Mouse (Mus musculus) liver, postnatal 0 days (tissue): ENCODE results near the gene Qrich2. TPM values are rescaled to one million over a fixed set of nuclear protein-coding genes. Genes with fewer than 3 reads are reported as not detected.

Source experiments
- ATAC-seq: fragments of 200-750 bp; cut with Nextera tagmentation; 2 replicates; pipeline ENCODE4 v1.8.0; 2017; ENCODE audit warnings: mild to moderate bottlenecking, moderate library complexity
- DNase-seq: peaks from one replicate; pipeline ENCODE4 v3.0.0-alpha.2; 2016
- H3K27ac ChIP-seq: fragments of 300-500 bp; sonication (generic); 2 replicates; pipeline ENCODE4 v1.5.1; 2014; ENCODE audit warnings: antibody characterized with exemption, moderate library complexity, mild to moderate bottlenecking, low read depth
- H3K27me3 ChIP-seq: fragments of 300-500 bp; sonication (generic); 2 replicates; pipeline ENCODE4 v1.6.1; 2014; ENCODE audit warnings: low read length, control low read depth, mixed read lengths; ENCODE audit not compliant: insufficient read depth
- H3K36me3 ChIP-seq: fragments of 300-500 bp; sonication (generic); replicated peaks from 2 replicates; pipeline ENCODE4 v1.6.1; 2014; ENCODE audit warnings: mild to moderate bottlenecking, control low read depth, low read length, moderate library complexity, mixed read lengths; ENCODE audit not compliant: insufficient read depth
- H3K4me1 ChIP-seq: fragments of 300-500 bp; sonication (generic); 2 replicates; pipeline ENCODE4 v1.6.1; 2014; ENCODE audit warnings: antibody characterized with exemption, mild to moderate bottlenecking, control low read depth; ENCODE audit not compliant: insufficient read depth
- H3K4me2 ChIP-seq: fragments of 300-500 bp; sonication (generic); 2 replicates; pipeline ENCODE4 v1.6.1; 2014; ENCODE audit warnings: low read depth, mild to moderate bottlenecking, low read length, moderate library complexity, mixed read lengths
- H3K4me3 ChIP-seq: fragments of 300-500 bp; sonication (generic); 2 replicates; pipeline ENCODE4 v1.5.1; 2014; ENCODE audit warnings: low read depth, low read length
- H3K9ac ChIP-seq: fragments of 300-500 bp; sonication (generic); replicated peaks from 2 replicates; pipeline ENCODE4 v1.6.1; 2014; ENCODE audit warnings: mild to moderate bottlenecking, moderate library complexity
- H3K9me3 ChIP-seq: fragments of 300-500 bp; sonication (generic); 2 replicates; pipeline ENCODE4 v1.6.1; 2016; ENCODE audit warnings: mild to moderate bottlenecking, control low read depth, low read length, mixed read lengths
- CTCF ChIP-seq: sonication (generic); IDR thresholded peaks from 2 replicates; pipeline ENCODE4 v1.5.1; 2016; ENCODE audit warnings: antibody characterized with exemption, low read depth
- EP300 ChIP-seq: IDR thresholded peaks from 2 replicates; pipeline ENCODE4 v1.6.1; 2016; ENCODE audit warnings: antibody characterized with exemption, low read depth, mild to moderate bottlenecking
- WGBS: fragments of 180-500 bp; shearing (Covaris S2); extraction: QIAGEN DNeasy Blood & Tissue Kit; methylation state at CpG from one replicate; pipeline ENCODE4 v1.1.7; 2014; ENCODE audit not compliant: insufficient replicate concordance; 5-methylcytosine and 5-hydroxymethylcytosine counted together
- polyA plus RNA-seq: library from polyadenylated mRNA; unstranded; fragments of >200 nt; fragmentation: Nextera tagmentation; extraction: Ambion mirVana; gene quantifications from 2 replicates; pipeline ENCODE4 v1.2.1, GENCODE M21; 2015

The Qrich2 gene
- polyA plus RNA-seq, 1 experiment from 2014 or later: not detected

- Histone ChIP-seq H3K9me3 (no peaks in the 10 kb centered on the region), H3K27me3 (peaks cover 8% of the 10 kb centered on the region; the same call in 1 of the 2 replicates), H3K36me3 (peaks cover 7% of the 10 kb centered on the region; the same call in 1 of the 2 replicates), H3K4me3 (no peak overlapping the region), H3K4me1 (0 out of 2 replicates have a peak, but pooled peaks cover 2% of the 10 kb centered on the region), H3K27ac (no peak overlapping the region), H3K4me2 (no peak overlapping the region), H3K9ac (no peak overlapping the region)
- TF ChIP-seq EP300 (no peak), CTCF (no peak)
- ATAC-seq (no peak), DNase-seq (no peak)
- WGBS: 85% methylated on average over 6 of the region's 6 CpGs
Observed at GRCm38 (mm10) chr11:116443935-116444334, 22.1 kb downstream of the Qrich2 start.

- no peak for DNase-seq
- Histone ChIP-seq H3K36me3 (peaks cover 8% of the 10 kb centered on the region; the same call in 1 of the 2 replicates), H3K9me3 (no peaks in the 10 kb centered on the region), H3K4me1 (0 out of 2 replicates have a peak, but pooled peaks cover 2% of the 10 kb centered on the region), H3K27me3 (peaks cover 8% of the 10 kb centered on the region; the same call in 1 of the 2 replicates), H3K4me3 (no peak overlapping the region), H3K9ac (no peak overlapping the region), H3K27ac (no peak overlapping the region), H3K4me2 (no peak overlapping the region)
- TF ChIP-seq CTCF (no peak), EP300 (no peak)
- 90% methylated on average over 6 of the region's 6 CpGs for WGBS
- ATAC-seq: no peak
Observed at GRCm38 (mm10) chr11:116443311-116443710, 22.7 kb downstream of the Qrich2 start.

- WGBS: 75% methylated on average over 6 of the region's 6 CpGs
- H3K9ac ChIP-seq: no peak overlapping the region
- DNase-seq: no peak
Observed at GRCm38 (mm10) chr11:116442867-116443177, 23.2 kb downstream of the Qrich2 start.

GRCm38 (mm10) chr11:116442129-116442866 is 23.7 kb downstream of the Qrich2 start:
- Histone ChIP-seq H3K27ac (no peak overlapping the region), H3K4me3 (no peak overlapping the region), H3K4me1 (peaks cover 7% of the 10 kb centered on the region; the same call in 1 of the 2 replicates), H3K4me2 (no peak overlapping the region), H3K9me3 (no peaks in the 10 kb centered on the region), H3K36me3 (peaks cover 14% of the 10 kb centered on the region), H3K27me3 (peaks cover 6% of the 10 kb centered on the region; the same call in 1 of the 2 replicates), H3K9ac (no peak overlapping the region)
- DNase-seq (no peak), ATAC-seq (no peak)
- WGBS: 70% methylated on average over 15 of the region's 15 CpGs
- TF ChIP-seq CTCF: no peak
- TF ChIP-seq EP300: no peak

More at GRCm38 (mm10) chr11:116442867-116443177, 23.2 kb downstream of the Qrich2 start:
- H3K4me3 ChIP-seq: no peak overlapping the region
- peaks cover 8% of the 10 kb centered on the region; the same call in 1 of the 2 replicates for H3K36me3 ChIP-seq
- H3K27ac ChIP-seq: no peak overlapping the region
- H3K9me3 ChIP-seq: no peaks in the 10 kb centered on the region
- TF ChIP-seq EP300 (no peak), CTCF (no peak)
- H3K27me3 ChIP-seq: peaks cover 6% of the 10 kb centered on the region; the same call in 1 of the 2 replicates
- H3K4me1 ChIP-seq: 0 out of 2 replicates have a peak, but pooled peaks cover 2% of the 10 kb centered on the region
- ATAC-seq: no peak
- H3K4me2 ChIP-seq: no peak overlapping the region

- Histone ChIP-seq H3K27ac (no peak overlapping the region; the same call in 1 of the 2 replicates), H3K4me1 (peaks cover 22% of the 10 kb centered on the region), H3K36me3 (peaks cover 31% of the 10 kb centered on the region), H3K4me3 (no peak overlapping the region), H3K4me2 (no peak overlapping the region), H3K9ac (no peak overlapping the region), H3K27me3 (no peaks in the 10 kb centered on the region), H3K9me3 (no peaks in the 10 kb centered on the region)
- 60% methylated on average over 7 of the region's 7 CpGs for WGBS
- no peak for DNase-seq
- TF ChIP-seq CTCF: no peak
- no peak for TF ChIP-seq EP300
- no peak for ATAC-seq
Observed at GRCm38 (mm10) chr11:116440408-116441068, 25.5 kb downstream of the Qrich2 start.
